Mouse (Mus musculus) cortical plate, adult 2 months (tissue): ENCODE results near the gene 6030408B16Rik. TPM values are rescaled to one million over a fixed set of nuclear protein-coding genes. Genes with fewer than 3 reads are reported as not detected.
A peak's percentile ranks its signal among the peaks of the same experiment; 100 is the strongest.

ENCODE experiments used
- H3K27ac ChIP-seq: fragments of 200-500 bp; 2 replicates; pipeline ENCODE4 v1.5.1; 2012; ENCODE audit warnings: low read length, control low read depth, inconsistent platforms; ENCODE audit not compliant: insufficient read depth
- H3K4me1 ChIP-seq: fragments of 200-500 bp; 2 replicates; pipeline ENCODE4 v1.6.1; 2011; ENCODE audit warnings: low read length; ENCODE audit not compliant: control insufficient read depth, insufficient read depth
- H3K4me3 ChIP-seq: fragments of 200-500 bp; 2 replicates; pipeline ENCODE4 v1.5.1; 2011; ENCODE audit warnings: mild to moderate bottlenecking, low read length, control low read depth; ENCODE audit not compliant: insufficient read depth
- CTCF ChIP-seq: fragments of 200-500 bp; IDR thresholded peaks from 2 replicates; pipeline ENCODE4 v1.5.1; 2011; ENCODE audit warnings: mild to moderate bottlenecking, control low read depth, low read length; ENCODE audit not compliant: insufficient read depth; ENCODE audit errors: extremely low read depth
- POLR2A ChIP-seq: fragments of 200-500 bp; IDR thresholded peaks from 2 replicates; pipeline ENCODE4 v1.6.1; 2011; ENCODE audit warnings: mild to moderate bottlenecking, low read length, control low read depth; ENCODE audit not compliant: insufficient read depth; ENCODE audit errors: extremely low read depth
- polyA plus RNA-seq: library from polyadenylated mRNA; depleted of rRNA; stranded (reverse); fragments of >200 nt; gene quantifications from 2 replicates; pipeline ENCODE4 v1.2.3, GENCODE M21; 2012

6030408B16Rik gene
- polyA plus RNA-seq, 1 experiment = 0.23 TPM

- H3K4me1 ChIP-seq = no peaks in the 10 kb centered on the region
- H3K27ac ChIP-seq = no peak overlapping the region
- H3K4me3 ChIP-seq = no peak overlapping the region
- no peak for TF ChIP-seq CTCF
- TF ChIP-seq POLR2A = no peak
These were observed 24.2 kb downstream of the 6030408B16Rik start for GRCm38 (mm10) chr15:101316913-101317813.

- no peak overlapping the region for H3K27ac ChIP-seq
- TF ChIP-seq POLR2A = no peak
- TF ChIP-seq CTCF = no peak
- no peaks in the 10 kb centered on the region for H3K4me1 ChIP-seq
- H3K4me3 ChIP-seq = no peak overlapping the region
These were observed 24.9 kb downstream of the 6030408B16Rik start for GRCm38 (mm10) chr15:101317814-101318500.

DNA sequence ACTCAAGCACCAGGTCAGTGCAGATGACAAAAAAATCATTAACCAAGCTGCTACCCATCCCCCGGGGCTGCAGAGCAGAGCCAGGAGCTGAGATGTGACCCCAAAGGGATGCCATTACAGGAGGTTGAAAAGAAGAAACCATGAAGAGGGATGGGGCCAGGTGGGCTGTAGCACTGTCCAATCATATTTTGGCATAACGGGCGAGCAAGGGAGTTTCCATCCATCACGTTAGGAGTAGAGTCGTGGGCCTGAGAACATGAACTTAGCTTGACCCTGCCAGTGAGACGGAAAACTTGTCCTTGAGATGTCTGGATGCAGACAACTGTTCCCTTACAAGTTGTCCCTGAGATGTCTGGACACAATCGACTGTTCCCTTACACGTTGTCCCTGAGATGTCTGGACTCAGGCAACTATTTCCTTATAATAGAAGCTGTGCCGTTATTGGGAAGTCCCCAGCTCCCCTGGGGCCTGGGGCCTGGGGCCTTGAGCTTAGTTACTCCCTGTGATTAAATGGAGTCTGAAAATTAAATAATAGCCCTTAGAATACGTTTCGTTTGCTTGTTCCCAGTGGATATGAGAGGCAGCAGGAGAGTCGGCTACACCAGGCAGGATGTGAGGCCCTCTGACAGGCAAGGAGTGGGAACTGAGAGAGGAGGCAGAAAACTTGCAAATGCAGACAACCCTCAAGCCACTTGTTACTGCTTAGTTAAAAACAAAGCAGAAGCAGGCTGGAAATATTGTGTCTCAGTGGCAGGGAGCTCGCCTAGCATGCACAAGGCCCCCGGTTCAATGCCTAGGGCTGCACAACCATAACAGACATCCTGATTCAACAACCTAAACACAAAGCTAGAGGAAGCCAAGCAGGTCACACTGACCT is 26.1 kb downstream of the 6030408B16Rik start:
- no peak for TF ChIP-seq CTCF
- no peak for TF ChIP-seq POLR2A
- H3K27ac ChIP-seq = no peak overlapping the region
- H3K4me3 ChIP-seq = no peak overlapping the region
- H3K4me1 ChIP-seq = no peaks in the 10 kb centered on the region

- H3K27ac ChIP-seq = 0 out of 2 replicates have a peak overlapping the region, but pooled peaks have one; percentile 45
- no peak overlapping the region for H3K4me3 ChIP-seq
- no peaks in the 10 kb centered on the region for H3K4me1 ChIP-seq
- TF ChIP-seq CTCF (no peak), POLR2A (no peak)
These were observed 27.1 kb downstream of the 6030408B16Rik start for GRCm38 (mm10) chr15:101320010-101320617.

- H3K4me1 ChIP-seq = no peaks in the 10 kb centered on the region
- H3K4me3 ChIP-seq = no peak overlapping the region
- H3K27ac ChIP-seq = 0 out of 2 replicates have a peak overlapping the region, but pooled peaks have one; percentile 45
- TF ChIP-seq POLR2A = no peak
- TF ChIP-seq CTCF = no peak
These were observed 27.6 kb downstream of the 6030408B16Rik start for GRCm38 (mm10) chr15:101320618-101321041.

- H3K4me3 ChIP-seq = no peak overlapping the region
- TF ChIP-seq CTCF (no peak), POLR2A (no peak)
- peak overlapping the region; percentile 28; the same call in 1 of the 2 replicates for H3K27ac ChIP-seq
- no peaks in the 10 kb centered on the region for H3K4me1 ChIP-seq
These were observed 28.1 kb downstream of the 6030408B16Rik start for GRCm38 (mm10) chr15:101321126-101321525.

GRCm38 (mm10) chr15:101322106-101322505 is 29.1 kb downstream of the 6030408B16Rik start:
- TF ChIP-seq CTCF (no peak), POLR2A (no peak)
- no peak overlapping the region for H3K4me3 ChIP-seq
- H3K4me1 ChIP-seq = no peaks in the 10 kb centered on the region
- H3K27ac ChIP-seq = no peak overlapping the region

GRCm38 (mm10) chr15:101322640-101323039 is 29.6 kb downstream of the 6030408B16Rik start:
- Histone ChIP-seq H3K4me3 (no peak overlapping the region), H3K4me1 (no peaks in the 10 kb centered on the region), H3K27ac (no peak overlapping the region)
- TF ChIP-seq CTCF = no peak
- no peak for TF ChIP-seq POLR2A
